Mouse (Mus musculus): ENCODE measurements around the gene Bicd1. TPM values are rescaled to one million over a fixed set of nuclear protein-coding genes. Genes with fewer than 3 reads are reported as not detected.

Gene Bicd1
- 1.5 and 2.6 TPM in 2 replicates for polyA plus RNA-seq (2012; ENCODE audit: low replicate concordance)

DNA sequence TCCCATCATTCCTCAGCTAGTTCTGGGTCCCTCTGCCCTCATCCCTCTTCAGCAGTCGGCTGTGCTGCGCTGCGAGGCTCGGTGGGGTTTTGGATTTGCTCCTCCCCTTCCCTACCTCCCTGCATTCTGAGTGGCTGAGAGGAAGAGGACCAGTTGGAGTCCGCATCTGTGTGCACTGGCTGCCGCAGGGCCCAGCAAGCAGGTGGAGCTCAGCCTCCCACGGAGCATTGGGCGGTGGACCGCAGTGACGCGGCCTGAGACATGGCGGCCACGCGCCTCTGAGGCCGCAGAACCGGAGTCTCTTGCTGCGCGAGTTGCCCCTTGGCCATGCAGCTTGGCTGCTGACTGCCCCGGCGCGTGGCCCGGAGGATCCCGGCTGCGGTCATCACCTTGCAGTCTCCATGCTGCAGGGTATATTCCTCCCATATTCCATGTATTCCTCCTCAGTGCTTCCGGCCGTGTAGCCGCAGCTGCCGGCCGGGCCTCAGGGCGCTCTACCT, at the start of gene Bicd1:
Bicd1 (plus strand) TSS at position 54 of the 500 bp plus-strand sequence.

Other genes with a start within 250 kb of the Bicd1 start
- 0.98 and 2.9 TPM in 2 replicates for gene Amn1, start 220.2 kb upstream of the Bicd1 start, polyA plus RNA-seq (2012; ENCODE audit: low replicate concordance)
- 8.6 and 21.6 TPM in 2 replicates for gene Resf1, start 99.5 kb upstream of the Bicd1 start, polyA plus RNA-seq (2012; ENCODE audit: low replicate concordance)

Data from leukemia stem cell, adult 10-12 weeks (primary cell).